Mouse (Mus musculus): ENCODE results near the gene Abcb6. TPM values are rescaled to one million over a fixed set of nuclear protein-coding genes. Genes with fewer than 3 reads are reported as not detected.

Gene Abcb6
- total and polyA plus RNA-seq, 3 experiments, result 25.2 to 29.1 (median 26.6) TPM

DNA sequence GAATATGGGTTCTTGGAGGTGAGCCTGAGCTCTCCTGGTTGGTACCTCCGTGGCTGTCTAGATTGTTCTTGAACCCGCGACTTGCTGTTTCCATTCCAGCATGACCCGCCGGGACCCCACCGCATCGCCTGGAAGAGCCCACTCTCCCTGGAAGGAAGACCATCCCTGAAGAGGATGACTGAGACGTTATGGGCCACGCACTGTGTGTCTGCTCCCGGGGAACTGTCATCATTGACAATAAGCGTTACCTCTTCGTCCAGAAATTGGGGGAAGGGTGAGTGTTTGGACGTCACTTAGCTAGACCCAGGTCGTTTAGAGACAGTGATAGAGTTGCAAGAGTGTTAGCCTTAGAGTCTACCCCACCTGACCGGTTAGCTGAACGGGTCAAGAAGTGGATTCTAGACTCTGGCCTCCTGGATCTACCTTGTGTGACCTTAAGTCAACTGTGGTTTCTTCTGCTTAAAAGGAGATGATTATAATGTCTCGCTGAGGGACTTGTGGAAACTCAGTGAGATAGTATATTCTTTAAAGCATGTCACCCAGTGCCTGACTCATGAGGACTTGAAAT is 31.0 kb upstream of the Abcb6 start:
- peak overlapping the region; percentile 92 for H3K9ac ChIP-seq (ENCODE audit: low read depth, low read length)

DNA sequence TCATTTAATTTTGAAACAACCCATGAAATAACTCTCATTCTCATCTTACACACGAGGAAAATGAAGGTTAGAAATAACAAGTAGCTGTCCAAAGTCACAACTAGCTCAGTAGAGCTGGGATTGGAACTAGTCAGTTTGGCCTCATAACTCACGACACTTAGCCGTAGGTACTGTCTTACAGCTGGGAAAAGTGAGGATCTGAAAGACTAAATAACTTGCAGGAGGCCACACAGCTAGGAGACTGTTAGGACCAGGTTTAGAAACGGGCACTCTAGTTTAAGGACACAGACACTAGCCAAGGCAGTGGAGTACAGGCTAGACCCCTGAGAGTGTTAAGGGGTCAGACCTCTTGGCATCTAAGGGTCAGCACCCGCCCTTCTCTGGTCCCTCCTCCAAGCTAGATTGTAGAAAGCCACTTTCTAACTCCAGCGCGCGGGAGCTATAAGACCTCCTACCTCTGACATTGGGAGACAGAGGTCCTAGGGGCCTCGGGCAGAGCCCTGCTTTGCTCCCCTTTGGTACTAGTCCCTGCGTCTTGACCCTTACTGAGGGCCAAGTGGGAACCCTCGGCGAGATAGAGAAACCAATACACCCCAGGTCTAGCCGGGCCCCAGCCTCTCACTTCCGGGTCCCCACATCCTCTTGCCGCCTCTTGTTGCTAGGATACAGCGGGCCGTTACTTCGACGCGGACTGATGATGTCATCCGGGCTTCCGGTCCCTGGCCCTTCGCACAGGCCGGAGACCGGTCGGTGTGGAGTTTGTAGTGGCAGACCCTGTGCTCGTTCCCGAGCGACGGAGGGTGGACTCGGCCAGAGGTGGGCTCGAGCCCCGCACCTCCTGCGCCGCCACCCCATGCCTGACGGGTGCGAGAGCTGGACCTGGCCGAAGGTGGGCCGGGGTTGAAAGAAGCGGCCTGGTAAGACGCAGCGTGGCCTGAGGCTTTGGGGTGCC is 30.2 kb upstream of the Abcb6 start, which contains the start of the genes Glb1l and Stk16:
Gene Glb1l (minus strand): TSS at position 678 of the 952 bp plus-strand sequence.
Gene Stk16 (plus strand): TSS at position 703 of the 952 bp plus-strand sequence.
- peak within 1 kb of the TSS; percentile 88 for H3K27ac ChIP-seq

More for the DNA sequence above, 31.0 kb upstream of the Abcb6 start:
- no peak for TF ChIP-seq POLR2A (IDR thresholded peaks at IDR 0.05; ENCODE audit: insufficient read depth, low read depth, low read length)
- Histone ChIP-seq H3K27me3 (ENCODE audit: control insufficient read depth, insufficient read depth, low read length) (no peaks in the 10 kb centered on the region), H3K27ac (peak overlapping the region; percentile 88), H3K79me2 (replicated peaks; ENCODE audit: control insufficient read depth, insufficient read depth, low read length) (no peaks in the 10 kb centered on the region; the same call in 1 of the 2 replicates), H3K36me3 (ENCODE audit: control insufficient read depth, insufficient read depth, low read length) (peaks cover 14% of the 10 kb centered on the region), H3K4me1 (ENCODE audit: control insufficient read depth, insufficient read depth, low read length) (peaks cover 8% of the 10 kb centered on the region), H3K4me3 (peak overlapping the region; percentile 93)
- WGBS, result 9% methylated on average over 17 of the region's 17 CpGs
- no peak for DNase-seq
- intact Hi-C loops (cut with DNase I), result loop anchor here (2.0 kb wide), 3 partner anchors 18 to 42 kb away; partner anchors contain the start of genes Ankzf1, Atg9a and Zfand2b

GRCm38 (mm10) chr1:75208967-75209678 is 28.9 kb upstream of the Abcb6 start:
- Histone ChIP-seq H3K27ac (peak overlapping the region; percentile 60), H3K4me3 (peak overlapping the region; percentile 39), H3K27me3 (ENCODE audit: control insufficient read depth, insufficient read depth, low read length) (no peaks in the 10 kb centered on the region), H3K9ac (ENCODE audit: low read depth, low read length) (peak overlapping the region; percentile 28), H3K36me3 (ENCODE audit: control insufficient read depth, insufficient read depth, low read length) (peaks cover 9% of the 10 kb centered on the region), H3K79me2 (replicated peaks; ENCODE audit: control insufficient read depth, insufficient read depth, low read length) (no peaks in the 10 kb centered on the region; the same call in 1 of the 2 replicates), H3K4me1 (ENCODE audit: control insufficient read depth, insufficient read depth, low read length) (peaks cover 8% of the 10 kb centered on the region)
- no peak for TF ChIP-seq CTCF (IDR thresholded peaks at IDR 0.05)
- no peak for TF ChIP-seq EP300 (IDR thresholded peaks at IDR 0.05; ENCODE audit: insufficient read depth, low read depth, low read length)
- TF ChIP-seq POLR2A (IDR thresholded peaks at IDR 0.05; ENCODE audit: insufficient read depth, low read depth, low read length), result 0 out of 2 replicates have a peak, but pooled peaks have one; percentile 26
- 16% methylated on average over 34 of the region's 34 CpGs for WGBS
- intact Hi-C loops (cut with DNase I), result no loop called here
- DNase-seq, result peak; percentile 49 to 55

More for the DNA sequence above, 30.2 kb upstream of the Abcb6 start, which contains the start of the genes Glb1l and Stk16:
- 5% methylated on average over 42 of the region's 42 CpGs for WGBS
- peaks cover 8% of the 10 kb centered on the region for H3K4me1 ChIP-seq (ENCODE audit: control insufficient read depth, insufficient read depth, low read length)
- peaks cover 14% of the 10 kb centered on the region for H3K36me3 ChIP-seq (ENCODE audit: control insufficient read depth, insufficient read depth, low read length)
- no peaks in the 10 kb centered on the region for H3K27me3 ChIP-seq (ENCODE audit: control insufficient read depth, insufficient read depth, low read length)
- TF ChIP-seq EP300 (IDR thresholded peaks at IDR 0.05; ENCODE audit: insufficient read depth, low read depth, low read length) (peak; percentile 38; the same call in 1 of the 2 replicates), POLR2A (IDR thresholded peaks at IDR 0.05; ENCODE audit: insufficient read depth, low read depth, low read length) (peak; percentile 80; the same call in 1 of the 2 replicates), CTCF (IDR thresholded peaks at IDR 0.05) (no peak)
- DNase-seq, result peak; percentile 96 to 97
- H3K79me2 ChIP-seq (replicated peaks; ENCODE audit: control insufficient read depth, insufficient read depth, low read length), result no peaks in the 10 kb centered on the region; the same call in 1 of the 2 replicates
- intact Hi-C loops (cut with DNase I), result loop anchor here (2.0 kb wide), 3 partner anchors 18 to 42 kb away; partner anchors contain the start of genes Ankzf1, Atg9a and Zfand2b
- peak within 1 kb of the TSS; percentile 93 for H3K4me3 ChIP-seq
- peak within 1 kb of the TSS; percentile 92 for H3K9ac ChIP-seq (ENCODE audit: low read depth, low read length)

DNA sequence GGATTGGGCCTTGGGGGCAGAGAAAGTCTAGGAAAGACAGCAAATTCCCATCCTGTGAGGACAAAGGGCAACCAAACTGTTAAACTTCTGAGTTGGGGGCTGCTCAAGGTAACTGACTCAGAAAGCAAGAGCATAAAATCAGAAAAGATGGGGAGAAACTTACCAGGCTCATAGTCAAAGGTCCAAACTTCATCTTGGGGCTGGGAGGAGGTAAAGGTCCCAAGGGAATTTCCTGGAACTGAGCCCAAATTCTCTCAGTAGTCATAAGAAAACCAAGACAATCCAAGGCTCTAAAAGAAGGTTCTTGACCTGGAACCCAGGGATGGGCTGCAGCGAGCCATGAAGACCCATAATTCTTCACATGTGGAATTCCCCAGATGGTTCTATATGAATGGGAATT is 21.0 kb upstream of the Abcb6 start:
- DNase-seq, result no peak
- Histone ChIP-seq H3K4me1 (ENCODE audit: control insufficient read depth, insufficient read depth, low read length) (no peaks in the 10 kb centered on the region), H3K27me3 (ENCODE audit: control insufficient read depth, insufficient read depth, low read length) (no peaks in the 10 kb centered on the region), H3K79me2 (replicated peaks; ENCODE audit: control insufficient read depth, insufficient read depth, low read length) (no peaks in the 10 kb centered on the region), H3K36me3 (ENCODE audit: control insufficient read depth, insufficient read depth, low read length) (no peaks in the 10 kb centered on the region), H3K9ac (ENCODE audit: low read depth, low read length) (no peak overlapping the region), H3K27ac (no peak overlapping the region), H3K4me3 (no peak overlapping the region)
- TF ChIP-seq EP300 (IDR thresholded peaks at IDR 0.05; ENCODE audit: insufficient read depth, low read depth, low read length), result no peak
- TF ChIP-seq POLR2A (IDR thresholded peaks at IDR 0.05; ENCODE audit: insufficient read depth, low read depth, low read length), result no peak
- TF ChIP-seq CTCF (IDR thresholded peaks at IDR 0.05), result no peak
- intact Hi-C loops (cut with DNase I), result no loop called here
- WGBS, result 81% methylated on average over 1 of the region's 1 CpGs

DNA sequence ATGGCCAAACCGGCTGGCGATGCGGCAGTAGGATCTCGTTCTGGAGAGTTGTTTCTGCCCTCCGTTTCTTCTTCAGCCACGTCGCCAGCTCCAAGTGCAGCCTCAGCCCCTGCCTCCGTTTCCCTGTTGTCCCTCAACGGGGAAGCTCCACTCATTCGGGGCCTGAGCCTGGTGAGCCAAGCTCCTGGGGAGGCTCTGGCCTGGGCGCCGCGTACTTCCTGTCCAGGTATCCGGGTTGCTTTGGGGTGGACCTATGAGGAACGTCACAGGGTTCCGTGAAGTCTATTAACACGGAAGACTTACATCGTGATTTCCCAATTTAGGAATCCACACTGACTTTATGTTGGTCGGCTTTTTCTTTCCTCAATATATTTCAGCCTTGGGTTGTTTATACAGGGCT is 12.3 kb upstream of the Abcb6 start:
- peak; percentile 50 to 57 for DNase-seq
- intact Hi-C loops (cut with DNase I), result loop anchor here (1.0 to 10.0 kb wide), 5 partner anchors 18 to 242 kb away; partner anchors contain the start of genes Cnppd1, Dnpep, Glb1l and Gmppa
- TF ChIP-seq POLR2A (IDR thresholded peaks at IDR 0.05; ENCODE audit: insufficient read depth, low read depth, low read length), result no peak; the same call in 1 of the 2 replicates
- no peak for TF ChIP-seq CTCF (IDR thresholded peaks at IDR 0.05)
- TF ChIP-seq EP300 (IDR thresholded peaks at IDR 0.05; ENCODE audit: insufficient read depth, low read depth, low read length), result no peak

More for the DNA sequence above, 12.3 kb upstream of the Abcb6 start:
- Histone ChIP-seq H3K4me3 (peak overlapping the region; percentile 98), H3K4me1 (ENCODE audit: control insufficient read depth, insufficient read depth, low read length) (peaks cover 5% of the 10 kb centered on the region), H3K36me3 (ENCODE audit: control insufficient read depth, insufficient read depth, low read length) (peaks cover 3% of the 10 kb centered on the region), H3K9ac (ENCODE audit: low read depth, low read length) (peak overlapping the region; percentile 77), H3K27ac (peak overlapping the region; percentile 92), H3K27me3 (ENCODE audit: control insufficient read depth, insufficient read depth, low read length) (no peaks in the 10 kb centered on the region), H3K79me2 (replicated peaks; ENCODE audit: control insufficient read depth, insufficient read depth, low read length) (peaks cover 3% of the 10 kb centered on the region; the same call in 1 of the 2 replicates)
- WGBS, result under 1% methylated on average over 19 of the region's 19 CpGs
